Mouse (Mus musculus): Measurements from ENCODE around the gene Meis2.

The Meis2 gene

DNA sequence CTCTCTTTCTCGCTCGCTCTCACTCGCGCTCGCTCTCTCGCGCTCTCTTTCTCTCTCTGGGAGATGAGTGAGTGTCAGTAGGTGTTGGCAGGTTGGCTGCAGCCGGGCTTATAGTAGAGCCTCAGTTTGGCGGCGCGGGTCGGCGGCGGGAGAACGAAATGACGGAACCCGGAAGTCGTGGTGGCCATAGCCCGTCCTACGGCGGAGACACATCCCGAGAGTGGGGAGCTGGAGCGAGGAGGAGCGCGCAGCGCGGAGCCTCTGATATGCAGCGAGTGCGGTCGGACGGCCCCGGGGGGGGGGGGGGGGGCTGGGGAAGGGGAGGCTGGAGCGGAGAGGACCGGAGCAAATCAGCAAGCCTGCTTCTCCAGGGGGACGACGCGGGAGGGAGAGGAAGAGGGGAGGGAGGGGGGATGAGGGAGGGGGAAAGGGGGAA lies at the start of gene Meis2:
Gene Meis2, minus strand, starts transcription at position 270 of the 436 bp plus-strand sequence.
- TF ChIP-seq GATA4 (IDR thresholded peaks at IDR 0.05; ENCODE audit: insufficient replicate concordance, low read length): no peak

DNA sequence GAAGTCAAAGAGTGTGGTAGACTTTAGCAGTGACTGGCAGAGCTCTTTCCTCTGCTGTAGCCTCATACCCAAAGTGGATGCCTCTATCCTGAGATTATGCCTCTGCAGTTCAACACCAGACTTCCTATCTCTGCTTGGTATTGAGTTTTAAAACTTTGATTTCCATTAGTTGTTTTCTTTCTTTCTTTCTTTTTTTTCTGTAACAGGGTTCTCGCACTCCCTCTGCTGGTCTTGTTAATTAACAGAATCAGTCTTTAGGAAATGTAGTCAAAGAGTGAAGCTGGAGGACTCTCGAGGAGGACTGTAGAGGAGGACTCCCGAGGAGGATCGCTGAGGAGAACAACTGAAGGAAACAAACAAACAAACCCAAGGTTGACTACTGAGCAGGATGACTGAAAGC lies 40.6 kb upstream of the Meis2 start:
- no peak for TF ChIP-seq GATA4 (IDR thresholded peaks at IDR 0.05; ENCODE audit: insufficient replicate concordance, low read length)

DNA sequence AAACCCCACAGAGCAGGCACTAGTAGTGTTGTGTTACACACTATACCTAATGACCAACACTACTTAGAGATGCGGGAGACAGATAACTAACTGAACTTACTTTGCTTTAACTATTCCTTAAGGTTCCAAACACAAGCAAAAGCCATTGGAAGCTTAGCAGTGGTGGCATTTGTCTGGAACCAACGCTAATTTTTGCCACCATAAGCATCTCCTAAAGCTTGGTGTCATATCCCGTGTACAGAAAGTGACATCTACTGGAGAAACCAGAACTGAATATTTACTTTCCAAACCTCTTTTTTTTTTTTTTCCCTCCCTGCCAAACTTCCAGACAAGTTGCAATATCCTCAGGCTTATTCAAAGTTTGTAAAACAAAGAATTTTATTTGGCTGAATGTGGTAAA lies 39.5 kb upstream of the Meis2 start:
- no peak for TF ChIP-seq GATA4 (IDR thresholded peaks at IDR 0.05; ENCODE audit: insufficient replicate concordance, low read length)

DNA sequence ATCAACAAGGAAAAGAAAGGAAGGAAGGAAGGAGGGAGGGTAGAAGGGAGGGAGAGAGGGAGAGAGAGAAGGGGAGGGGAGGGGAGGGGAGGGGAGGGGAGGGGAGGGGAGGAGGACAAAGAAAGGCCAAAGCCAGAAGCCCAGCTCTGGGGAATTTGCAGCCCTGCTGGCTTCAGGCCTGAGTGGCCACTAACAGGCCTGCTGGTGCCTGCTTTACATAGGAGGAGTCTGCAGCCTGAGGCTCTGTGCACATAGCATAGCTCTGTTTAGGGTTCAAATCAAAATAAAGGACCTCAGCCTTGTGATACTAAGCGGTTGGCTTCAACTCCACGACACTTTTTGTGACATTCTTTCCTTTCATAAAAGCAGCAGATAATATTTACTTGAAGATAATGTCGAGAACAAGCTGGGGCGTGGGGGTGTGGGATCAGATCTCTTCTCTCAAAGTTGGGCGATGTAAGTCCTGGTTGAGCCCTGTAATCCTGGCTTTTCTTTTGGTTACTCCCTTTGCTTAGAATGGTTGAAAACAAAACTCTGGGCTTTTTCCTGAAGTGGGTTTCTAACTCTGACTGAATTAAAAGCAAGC lies 37.9 kb upstream of the Meis2 start:
- TF ChIP-seq GATA4 (IDR thresholded peaks at IDR 0.05; ENCODE audit: insufficient replicate concordance, low read length): no peak

DNA sequence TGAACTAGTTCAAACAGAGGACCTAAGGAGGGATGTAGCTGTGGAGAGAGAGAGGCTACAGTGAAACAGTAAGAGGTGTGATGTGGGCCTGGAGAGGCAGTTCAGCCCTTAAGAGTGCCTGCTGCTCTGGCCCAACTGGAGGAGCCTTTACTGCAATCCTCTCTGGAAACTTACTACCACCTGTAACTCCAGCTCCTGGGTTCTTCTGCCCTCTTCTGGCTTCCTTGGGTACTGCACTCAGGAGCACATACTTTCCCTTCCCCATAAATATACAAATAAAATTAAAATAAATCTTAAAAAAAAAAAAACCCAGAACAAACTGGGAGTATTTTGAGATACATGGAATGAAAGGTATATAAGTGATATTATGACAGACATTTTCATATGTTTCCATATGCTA lies 35.6 kb upstream of the Meis2 start:
- no peak for TF ChIP-seq GATA4 (IDR thresholded peaks at IDR 0.05; ENCODE audit: insufficient replicate concordance, low read length)

DNA sequence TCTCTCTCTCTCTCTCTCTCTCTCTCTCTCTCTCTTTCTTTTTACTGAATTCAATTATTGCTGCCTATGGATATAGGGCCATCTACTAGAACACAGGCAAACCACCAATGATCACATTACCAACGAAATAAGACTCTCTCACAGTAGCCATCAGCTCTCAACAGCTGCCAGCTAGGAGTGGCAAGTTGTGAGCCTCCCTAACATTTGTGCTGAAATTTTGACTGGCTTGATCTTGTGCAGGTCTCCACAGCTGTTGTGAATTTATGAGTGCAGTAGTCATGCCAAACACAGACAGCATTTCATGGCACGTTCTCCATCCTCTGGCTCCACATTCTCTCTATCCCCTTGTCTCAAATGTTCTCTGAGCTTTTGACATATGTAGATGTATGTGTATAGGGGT lies 15.3 kb upstream of the Meis2 start:
- TF ChIP-seq GATA4 (IDR thresholded peaks at IDR 0.05; ENCODE audit: insufficient replicate concordance, low read length): no peak

DNA sequence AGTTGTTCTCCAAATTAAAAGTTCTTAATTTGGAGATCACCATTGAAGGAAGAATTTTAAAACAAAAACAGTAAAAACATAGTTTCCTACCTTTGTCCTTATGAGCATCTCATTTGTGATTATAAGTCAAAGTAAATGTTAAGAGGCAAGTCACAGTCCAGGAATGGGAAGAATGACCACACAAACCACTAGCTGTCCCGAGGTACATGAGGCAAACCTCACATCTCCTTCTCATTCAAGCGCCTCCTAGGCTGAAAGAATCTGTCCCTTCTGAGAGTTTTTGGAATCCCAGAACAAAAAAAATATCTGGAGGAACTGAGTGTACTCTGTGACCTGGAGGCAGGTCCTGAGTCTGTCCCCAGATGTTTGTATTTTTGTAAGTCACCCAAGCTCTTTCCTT lies 13.2 kb upstream of the Meis2 start:
- no peak for TF ChIP-seq GATA4 (IDR thresholded peaks at IDR 0.05; ENCODE audit: insufficient replicate concordance, low read length)

DNA sequence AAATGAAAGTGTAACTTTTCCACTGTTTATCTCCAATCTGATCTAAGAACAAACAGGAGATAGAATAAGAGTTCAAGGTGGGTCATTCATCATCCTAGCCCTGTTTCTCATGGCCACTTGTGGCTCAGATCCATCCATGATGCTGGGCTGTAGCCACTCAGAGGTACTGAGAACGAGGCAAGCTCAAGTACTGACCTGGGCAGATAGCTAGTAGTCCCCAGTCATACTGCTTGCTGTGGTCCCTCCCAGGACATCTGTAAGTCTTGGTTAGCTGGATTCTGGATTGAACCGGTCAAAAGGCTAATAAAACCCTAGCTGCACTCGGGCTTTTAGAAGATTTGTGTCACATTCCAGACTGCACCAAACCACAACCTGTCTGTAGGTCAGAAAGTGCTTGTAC lies 12.1 kb upstream of the Meis2 start:
- no peak for TF ChIP-seq GATA4 (IDR thresholded peaks at IDR 0.05; ENCODE audit: insufficient replicate concordance, low read length)

DNA sequence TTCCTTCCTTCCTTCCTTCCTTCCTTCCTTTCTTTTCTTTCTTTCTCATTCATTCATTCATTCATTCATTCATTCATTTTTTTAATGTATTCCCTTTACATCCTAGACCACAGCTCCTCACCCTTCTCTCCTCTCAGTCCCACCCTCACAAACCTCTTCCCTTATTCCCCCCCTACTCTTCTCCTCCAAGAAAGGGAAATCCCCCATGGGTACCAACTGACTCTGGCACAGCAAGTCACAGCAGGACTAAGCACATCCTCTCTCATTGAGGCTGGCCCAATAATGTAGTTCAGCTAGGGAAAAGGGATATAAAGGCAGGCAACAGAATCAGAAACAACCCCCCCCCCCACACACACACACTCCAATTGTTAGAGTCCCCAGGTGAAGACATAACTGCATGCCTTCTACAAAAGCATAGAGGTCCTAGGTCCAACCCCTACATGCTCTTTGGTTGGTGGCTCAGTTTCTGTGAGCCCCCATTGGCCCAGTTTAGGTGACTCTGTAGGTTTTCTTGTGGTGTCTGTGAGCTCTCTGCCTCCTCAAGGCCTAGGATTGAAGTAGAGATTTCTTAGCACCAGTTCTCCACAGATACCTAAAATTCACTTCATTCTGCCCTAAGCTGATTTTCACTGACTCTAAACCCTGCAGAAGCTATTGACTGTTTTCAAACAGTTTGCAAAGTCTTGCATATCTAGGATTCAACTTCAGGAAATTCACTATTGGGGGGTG lies 11.3 kb upstream of the Meis2 start:
- TF ChIP-seq GATA4 (IDR thresholded peaks at IDR 0.05; ENCODE audit: insufficient replicate concordance, low read length): no peak

DNA sequence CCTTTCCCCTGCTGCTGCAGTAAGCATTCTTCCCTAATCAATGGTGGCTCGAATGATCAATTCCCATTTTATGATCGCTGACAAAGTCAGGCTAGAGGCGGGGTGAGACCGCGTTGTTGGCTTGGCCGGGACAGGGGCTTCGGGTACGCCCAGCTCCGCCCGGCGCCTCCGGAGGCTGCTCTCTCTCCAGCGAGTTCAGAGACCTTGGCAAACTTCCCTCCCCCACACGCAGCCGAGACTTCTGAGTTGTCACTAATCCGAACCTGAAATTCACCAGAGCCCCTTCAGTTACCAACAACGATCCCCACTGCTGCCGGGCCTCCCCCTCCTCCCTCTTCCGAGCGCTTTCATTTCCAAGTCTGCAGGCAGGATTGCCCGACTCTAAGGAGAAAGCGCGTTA lies 10.3 kb upstream of the Meis2 start:
- no peak for TF ChIP-seq GATA4 (IDR thresholded peaks at IDR 0.05; ENCODE audit: insufficient replicate concordance, low read length)

DNA sequence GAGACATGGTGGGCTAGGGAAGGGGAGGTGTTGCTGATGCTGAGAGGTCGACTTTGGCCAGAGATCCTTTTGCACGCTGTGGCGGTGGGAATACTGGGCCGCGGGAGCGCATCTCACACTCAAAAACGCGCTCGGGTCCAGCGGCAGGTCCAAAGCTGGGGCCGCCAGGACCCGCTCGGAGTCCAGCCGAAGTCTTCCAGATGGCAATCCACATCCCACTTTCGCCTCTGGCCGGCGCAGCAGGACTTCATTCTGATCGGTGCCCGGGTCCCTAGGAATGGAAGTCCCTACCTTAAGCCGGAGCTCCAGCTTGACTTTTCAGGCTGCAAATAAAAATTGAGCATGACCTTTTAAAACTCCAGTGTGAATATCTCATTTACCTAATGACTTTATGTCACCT lies 9.8 kb upstream of the Meis2 start:
- no peak for TF ChIP-seq GATA4 (IDR thresholded peaks at IDR 0.05; ENCODE audit: insufficient replicate concordance, low read length)

DNA sequence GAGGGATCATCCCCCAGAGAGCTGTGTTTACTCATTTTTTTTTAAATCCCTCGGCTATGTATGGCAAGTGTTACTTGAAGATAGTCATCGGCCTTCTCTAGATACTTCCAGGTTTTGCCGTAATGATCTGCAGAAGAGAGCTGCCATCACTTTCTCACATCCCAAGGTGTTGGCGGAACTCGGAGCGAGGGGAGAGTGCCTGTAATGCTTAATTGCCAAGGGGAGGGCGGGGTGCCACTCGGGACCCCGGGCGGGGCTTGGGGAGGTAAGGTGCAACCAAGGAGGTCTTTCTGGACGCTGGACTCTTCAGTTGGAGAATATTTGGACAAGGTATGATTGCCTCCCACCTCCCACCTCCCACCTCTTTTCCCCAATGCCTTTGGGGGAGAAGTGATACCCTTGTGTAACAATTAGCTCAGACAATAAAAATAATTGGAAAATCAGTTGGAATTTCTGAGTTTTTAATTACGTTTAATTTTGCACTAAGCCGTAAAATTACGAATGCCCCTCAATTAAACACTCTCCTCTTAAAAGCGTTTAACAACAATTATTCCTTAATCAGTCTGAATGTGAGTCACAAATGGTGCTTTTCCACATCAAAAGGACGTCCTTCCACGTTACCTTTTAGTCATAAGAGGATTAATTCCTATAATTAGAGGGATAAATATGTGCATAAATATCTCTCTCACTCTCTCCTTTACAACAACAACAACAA lies 9.2 kb upstream of the Meis2 start:
- TF ChIP-seq GATA4 (IDR thresholded peaks at IDR 0.05; ENCODE audit: insufficient replicate concordance, low read length): no peak

DNA sequence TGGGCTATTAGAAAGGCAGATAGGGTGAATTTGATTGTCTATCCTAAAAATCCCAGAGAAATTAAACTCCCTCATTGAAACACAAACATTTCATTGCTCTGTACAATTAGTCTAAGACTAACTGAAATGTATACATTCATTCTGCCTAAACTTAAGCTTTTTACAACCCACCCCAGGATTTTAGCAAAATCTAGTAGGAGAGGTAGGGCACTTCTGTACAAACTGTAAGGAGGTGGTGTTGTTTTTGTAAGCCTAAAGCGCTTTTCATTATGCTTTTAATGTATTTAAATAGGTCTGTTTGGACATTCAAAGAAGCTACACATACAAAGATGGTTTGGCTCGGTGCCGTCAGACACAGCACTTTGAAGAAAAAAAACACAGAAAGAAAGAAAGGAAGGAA lies 8.4 kb upstream of the Meis2 start:
- TF ChIP-seq GATA4 (IDR thresholded peaks at IDR 0.05; ENCODE audit: insufficient replicate concordance, low read length): no peak

DNA sequence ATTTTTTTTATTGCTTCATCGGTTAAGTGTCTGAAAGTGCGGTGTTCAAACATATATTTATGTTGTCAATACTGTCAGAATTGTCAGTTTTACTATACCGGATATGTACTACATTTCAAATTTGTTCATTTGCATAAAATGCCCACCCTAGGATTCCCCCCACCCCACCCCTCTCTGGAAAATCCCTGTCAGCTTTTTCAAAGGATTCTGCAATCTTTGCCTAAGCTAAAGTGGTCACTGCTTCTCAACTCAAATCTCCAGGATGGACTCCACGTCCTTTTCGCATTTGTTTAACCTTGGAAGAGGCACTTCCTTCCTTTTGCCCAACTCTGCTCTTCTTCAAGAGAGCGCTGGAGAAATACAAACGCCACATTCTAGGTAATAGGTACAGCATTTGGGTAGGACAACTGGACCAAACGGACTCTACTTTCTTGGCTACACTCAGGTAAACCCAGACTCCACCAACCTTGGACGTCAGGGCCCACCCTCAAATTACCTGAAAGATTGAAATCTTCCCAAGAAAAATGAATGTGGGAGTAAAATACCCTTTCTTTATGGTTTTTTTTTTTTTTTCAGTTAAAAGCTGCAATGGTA lies 7.8 kb upstream of the Meis2 start:
- no peak for TF ChIP-seq GATA4 (IDR thresholded peaks at IDR 0.05; ENCODE audit: insufficient replicate concordance, low read length)

DNA sequence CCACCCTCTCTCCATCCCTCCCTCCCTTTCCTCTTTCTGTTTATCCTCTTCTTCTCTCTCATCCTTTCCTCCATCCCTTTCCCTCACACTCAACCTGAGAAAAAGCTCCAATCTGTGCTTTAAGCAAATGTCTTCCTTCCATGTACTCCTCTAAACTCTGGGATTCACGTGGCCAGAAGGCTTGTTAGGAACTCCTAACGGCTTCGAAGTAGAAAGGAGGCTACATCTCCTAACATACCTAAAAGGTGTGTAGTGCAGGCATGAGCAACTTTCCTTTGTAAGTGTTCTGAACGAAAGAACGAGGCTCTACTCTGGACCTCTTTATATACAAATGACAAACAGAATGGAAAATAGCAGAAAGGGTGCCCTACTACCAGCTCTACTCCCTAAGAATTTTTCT lies 7.1 kb upstream of the Meis2 start:
- no peak for TF ChIP-seq GATA4 (IDR thresholded peaks at IDR 0.05; ENCODE audit: insufficient replicate concordance, low read length)

DNA sequence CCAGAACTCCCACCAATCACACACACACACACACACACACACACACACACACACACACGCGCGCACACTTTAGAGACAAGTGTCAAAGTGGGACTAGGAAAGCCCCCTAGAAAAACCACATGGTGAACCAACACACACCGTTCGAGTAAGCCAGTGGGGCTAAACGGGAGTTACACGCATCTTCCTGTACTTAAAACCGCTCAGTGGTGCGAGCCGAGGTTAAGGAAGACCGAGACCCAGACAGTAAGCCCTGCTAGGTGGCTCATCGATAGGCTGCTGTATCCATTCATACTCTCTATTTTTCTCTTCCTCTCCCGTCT lies 6.6 kb upstream of the Meis2 start:
- TF ChIP-seq GATA4 (IDR thresholded peaks at IDR 0.05; ENCODE audit: insufficient replicate concordance, low read length): no peak

Data from liver, adult (tissue).